Mouse (Mus musculus) urinary bladder, adult 2 months (tissue): ENCODE measurements at regions not wholly inside any gene's neighbourhood (a gene's known extent, or its start where the extent isn't known, plus 50 kb on each side); places are given as distances from the start of the nearest gene placed in this dataset.

Source experiments
- DNase-seq: peaks from one replicate; pipeline ENCODE4 v3.0.0; 2022; ENCODE audit warnings: low spot score

- DNase-seq = no peak
These were observed 105.0 kb upstream of the Bcl6 start for GRCm38 (mm10) chr16:24093624-24094023.

DNA sequence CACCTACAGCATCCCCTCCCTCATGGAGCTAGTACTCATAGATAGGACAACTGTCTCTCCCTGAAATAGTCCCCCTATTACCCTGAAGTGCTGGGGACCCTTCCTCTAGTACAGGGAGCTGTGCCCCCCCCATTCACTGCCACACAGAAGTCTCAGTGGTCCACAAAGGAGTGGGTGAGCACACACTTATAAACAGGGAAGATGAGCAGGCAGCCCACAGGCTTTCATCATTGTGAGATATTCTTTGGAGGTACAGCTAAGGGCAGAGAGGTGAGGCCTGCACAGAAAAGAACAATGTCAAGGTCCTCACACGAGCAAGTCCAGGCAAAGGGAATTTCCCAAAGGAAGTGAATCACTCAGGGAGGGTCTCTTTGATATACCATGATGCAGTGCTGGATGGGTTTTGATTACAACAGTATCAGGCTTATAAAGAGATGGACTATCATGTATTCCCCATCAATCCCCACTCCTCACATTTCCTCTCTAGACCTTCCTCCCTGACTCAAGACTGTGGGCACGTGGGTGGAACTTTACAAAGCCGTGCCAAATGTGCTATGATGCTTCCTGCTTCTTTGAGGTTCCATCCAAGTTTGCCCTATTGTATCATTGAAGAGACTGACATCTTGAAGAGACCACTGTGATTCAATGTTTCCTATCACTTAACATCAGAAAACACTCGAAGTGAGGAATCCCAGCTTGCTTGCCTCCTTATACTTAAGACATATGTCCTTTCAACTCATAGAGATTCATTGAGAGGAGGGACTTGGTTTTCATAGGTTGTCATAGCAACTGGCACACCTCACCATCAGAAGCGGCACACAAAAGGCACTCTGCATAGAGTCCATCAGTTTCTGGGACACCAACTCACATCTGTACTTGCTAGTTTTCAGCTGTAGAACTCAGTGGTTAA lies 104.2 kb upstream of the Bcl6 start:
- DNase-seq = no peak

DNA sequence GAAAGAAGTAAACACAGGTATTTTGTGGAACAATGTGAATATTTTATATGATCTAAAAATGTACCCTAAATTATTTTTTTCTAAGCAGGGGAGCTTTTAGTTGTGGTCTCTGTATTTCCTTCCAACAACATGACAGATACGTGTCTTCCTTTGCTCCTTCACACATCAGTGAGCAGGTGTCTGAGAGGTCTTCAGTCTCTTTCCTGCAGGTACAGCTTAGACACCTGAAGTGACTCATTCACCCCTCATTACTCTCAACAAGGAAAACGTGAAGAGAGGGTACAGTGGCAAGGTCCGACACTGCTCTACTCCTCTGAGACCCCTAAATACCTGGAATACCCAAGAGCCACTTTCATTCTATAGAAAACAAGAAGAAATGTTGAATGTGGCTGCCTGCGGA lies 103.5 kb upstream of the Bcl6 start:
- no peak for DNase-seq

GRCm38 (mm10) chr16:24090981-24091380 lies 102.3 kb upstream of the Bcl6 start:
- no peak for DNase-seq

- DNase-seq = no peak
These were observed 101.4 kb upstream of the Bcl6 start for GRCm38 (mm10) chr16:24089840-24090762.

- no peak for DNase-seq
These were observed 95.3 kb upstream of the Bcl6 start for GRCm38 (mm10) chr16:24083966-24084365.

DNA sequence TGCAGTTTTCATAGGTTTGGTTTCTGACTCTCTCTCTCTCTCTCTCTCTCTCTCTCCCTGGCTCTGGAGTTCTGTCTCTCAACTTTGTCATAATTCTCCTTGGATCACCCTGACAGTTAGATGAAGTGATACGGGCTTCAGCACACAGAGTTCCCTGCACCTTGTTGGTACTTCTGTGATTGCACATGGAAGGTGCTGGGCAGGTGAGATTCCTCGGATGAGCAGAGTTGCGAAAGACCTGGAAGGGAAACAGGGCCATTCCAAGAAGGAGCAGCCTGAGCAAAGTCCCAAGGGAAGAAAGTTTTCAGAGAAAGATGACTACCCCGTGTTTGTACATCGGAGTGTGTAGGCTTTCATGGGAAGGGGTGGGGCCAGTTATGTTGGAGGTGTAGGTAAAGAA lies 91.8 kb upstream of the Bcl6 start:
- no peak for DNase-seq

DNA sequence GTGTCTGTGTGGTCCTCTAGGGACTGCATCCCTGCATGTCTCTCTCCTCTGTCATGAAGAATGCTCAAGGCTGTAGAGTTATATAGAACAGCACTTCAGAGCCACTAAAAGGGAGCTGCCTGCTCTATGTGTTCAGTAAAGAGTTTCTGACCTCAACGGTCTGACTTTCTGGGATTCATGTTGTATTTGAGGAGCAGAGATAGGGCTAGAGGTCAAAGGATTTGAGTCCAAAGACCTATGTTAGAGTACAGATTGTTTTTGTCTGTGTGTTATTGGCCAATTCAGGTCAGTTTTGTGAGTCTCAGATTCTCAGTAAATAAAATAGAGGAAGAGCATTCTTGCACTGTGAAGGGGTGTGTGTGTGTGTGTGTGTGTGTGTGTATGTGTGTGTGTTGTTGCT lies 90.0 kb upstream of the Bcl6 start:
- DNase-seq = no peak

GRCm38 (mm10) chr16:24077428-24077827 lies 88.8 kb upstream of the Bcl6 start:
- peak; percentile 13 for DNase-seq

- DNase-seq = no peak
These were observed 88.1 kb upstream of the Bcl6 start for GRCm38 (mm10) chr16:24076799-24077136.

DNA sequence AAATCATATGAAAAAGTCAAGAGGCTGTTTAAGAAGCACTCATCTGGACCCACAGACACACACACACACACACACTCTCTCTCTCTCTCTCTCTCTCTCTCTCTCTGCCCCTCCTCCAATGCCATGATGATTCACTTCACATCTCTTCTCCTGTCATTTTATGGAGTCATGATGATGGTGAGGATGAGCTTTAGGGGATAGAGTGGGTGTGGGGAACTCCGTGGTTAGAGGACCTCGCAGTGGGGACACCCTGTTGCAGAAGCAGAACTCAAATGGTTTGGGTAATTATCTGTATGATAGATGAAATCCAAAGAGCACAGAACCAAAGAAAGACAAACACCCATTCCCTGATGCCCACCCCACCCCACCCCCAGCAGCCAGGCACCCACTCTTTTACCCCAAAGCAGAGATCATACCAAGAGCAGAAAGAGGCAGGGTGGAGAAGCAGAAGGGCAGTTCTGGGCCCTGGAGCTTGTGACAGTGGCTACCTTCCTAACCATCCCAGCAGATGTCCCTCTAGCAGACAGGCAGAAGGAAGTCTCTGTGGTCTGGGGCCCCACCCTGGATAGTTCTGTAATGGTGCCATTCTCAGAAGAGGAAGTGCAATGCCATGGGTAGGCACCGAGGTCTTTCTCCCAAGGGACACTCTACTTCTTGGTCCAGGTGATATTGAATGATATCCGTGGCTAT lies 87.6 kb upstream of the Bcl6 start:
- no peak for DNase-seq

DNA sequence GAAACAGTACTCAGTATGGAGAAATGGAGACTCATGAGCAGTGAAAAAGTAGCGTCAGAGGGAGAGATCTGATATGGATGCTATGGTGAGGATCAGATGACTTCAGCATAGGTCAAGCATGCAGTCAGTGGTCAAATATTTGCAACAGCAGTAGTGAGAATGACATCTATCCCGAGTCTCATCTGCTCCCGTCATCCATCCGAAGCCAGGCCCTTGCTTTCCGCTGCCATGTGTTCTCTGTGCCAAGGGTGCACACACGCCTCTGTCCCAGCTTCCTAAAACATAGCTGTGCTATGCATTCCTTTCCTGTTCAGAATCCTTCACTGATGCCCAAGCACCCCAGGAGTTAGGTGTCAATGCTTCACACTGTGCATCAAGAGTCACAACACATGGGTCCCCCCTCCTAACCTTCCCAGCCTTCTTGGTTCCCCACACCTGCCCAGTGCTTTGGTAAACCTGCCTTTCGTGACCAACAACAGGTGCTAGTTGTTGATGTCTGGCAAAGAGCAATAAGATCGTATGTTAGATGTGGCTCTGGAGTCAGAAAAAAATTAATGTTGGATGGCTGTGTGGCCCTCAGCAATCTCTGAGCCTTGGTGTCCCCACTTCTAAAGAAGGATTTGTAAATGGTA lies 85.1 kb upstream of the Bcl6 start:
- no peak for DNase-seq

- DNase-seq = no peak
These were observed 84.4 kb upstream of the Bcl6 start for GRCm38 (mm10) chr16:24073065-24073464.

DNA sequence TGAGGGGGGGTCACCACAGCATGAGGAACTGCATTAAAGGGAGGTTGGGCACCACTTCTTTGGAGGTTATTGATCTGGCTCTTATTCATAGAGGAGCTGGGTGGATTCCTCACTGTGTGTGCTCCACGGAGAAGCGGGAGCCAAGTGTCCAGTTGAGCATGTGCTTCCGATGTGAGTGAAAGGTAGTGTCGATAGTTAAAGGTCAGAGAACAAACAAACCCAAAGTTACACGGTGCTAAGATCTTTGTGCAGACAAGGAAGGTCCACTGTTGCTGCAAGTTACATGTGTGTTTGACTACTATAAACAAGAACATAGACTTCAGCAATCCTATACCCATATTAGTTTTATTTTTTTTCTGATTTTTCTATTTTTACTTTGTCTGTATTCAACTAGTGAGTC lies 80.8 kb upstream of the Bcl6 start:
- no peak for DNase-seq

- DNase-seq = no peak
These were observed 79.7 kb upstream of the Bcl6 start for GRCm38 (mm10) chr16:24068250-24068813.

DNA sequence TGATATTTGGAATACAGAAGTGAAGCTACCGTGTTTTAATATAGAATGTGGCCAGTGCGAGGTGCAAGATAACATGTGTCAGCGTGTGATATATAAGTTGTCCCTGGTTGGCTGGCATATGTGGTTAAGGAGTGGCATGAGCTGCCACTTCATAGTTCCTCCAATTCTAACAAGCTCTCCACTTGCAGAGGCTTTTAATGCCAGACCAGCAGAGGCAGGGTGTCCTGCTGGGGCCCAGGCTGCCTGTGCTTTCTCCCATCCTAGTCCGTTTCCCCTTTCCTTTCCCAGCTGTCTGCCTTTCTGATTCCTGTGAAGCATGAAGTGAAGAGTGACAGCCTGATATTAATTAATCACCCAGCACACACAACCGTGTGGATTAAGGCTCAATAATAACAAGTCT lies 73.7 kb upstream of the Bcl6 start:
- DNase-seq = no peak

DNA sequence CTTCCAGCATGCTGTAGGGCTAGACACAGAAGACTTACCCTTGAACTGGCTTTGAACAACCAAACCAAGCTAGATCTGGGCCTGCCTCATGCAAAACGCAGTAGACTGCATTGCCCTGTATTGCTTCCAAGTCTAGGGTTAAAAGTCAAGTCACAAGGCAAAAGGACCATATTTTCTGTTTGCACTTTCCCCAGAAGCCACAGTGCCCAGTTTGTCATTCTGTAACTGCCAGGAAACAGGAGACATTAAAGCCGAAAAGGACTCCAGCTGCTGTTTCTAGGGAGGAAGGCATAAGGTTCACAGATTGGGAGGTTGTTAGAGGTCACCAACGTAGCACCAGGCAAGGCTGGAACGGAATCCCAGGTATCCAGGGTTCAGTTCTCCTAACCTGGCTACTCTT lies 72.8 kb upstream of the Bcl6 start:
- no peak for DNase-seq

- no peak for DNase-seq
These were observed 70.5 kb upstream of the Bcl6 start for GRCm38 (mm10) chr16:24059090-24059600.

DNA sequence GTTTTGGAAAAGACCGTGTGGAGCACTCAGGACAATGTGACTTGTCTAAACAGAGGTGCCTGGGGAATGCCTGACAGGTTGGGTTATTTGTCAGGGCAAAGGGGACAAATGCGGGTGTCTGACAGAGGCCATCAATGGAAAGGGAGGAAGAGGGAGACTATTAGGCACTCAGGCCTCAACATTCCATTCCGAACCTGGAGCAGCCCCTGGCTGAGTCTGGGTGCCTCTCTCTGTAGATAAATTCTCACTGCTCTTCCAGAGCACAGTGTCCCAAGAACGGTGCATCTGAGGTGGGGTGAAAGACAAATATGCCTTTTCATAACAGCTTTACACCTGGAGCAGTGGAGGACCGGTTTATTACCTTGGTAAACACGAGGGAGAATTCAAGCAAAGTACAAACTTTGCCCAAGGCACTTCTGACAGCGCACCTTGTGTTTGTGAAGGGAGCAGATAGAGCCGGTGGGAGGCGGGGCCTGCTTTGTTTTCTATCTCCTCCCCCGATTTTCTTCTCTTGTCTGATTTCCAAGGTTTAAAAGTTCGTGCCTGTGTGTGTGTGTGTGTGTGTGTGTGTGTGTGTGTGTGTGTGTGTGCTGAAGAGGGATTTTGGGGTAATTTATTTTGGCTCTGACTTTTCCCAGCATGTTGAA lies 68.4 kb upstream of the Bcl6 start:
- DNase-seq = no peak

DNA sequence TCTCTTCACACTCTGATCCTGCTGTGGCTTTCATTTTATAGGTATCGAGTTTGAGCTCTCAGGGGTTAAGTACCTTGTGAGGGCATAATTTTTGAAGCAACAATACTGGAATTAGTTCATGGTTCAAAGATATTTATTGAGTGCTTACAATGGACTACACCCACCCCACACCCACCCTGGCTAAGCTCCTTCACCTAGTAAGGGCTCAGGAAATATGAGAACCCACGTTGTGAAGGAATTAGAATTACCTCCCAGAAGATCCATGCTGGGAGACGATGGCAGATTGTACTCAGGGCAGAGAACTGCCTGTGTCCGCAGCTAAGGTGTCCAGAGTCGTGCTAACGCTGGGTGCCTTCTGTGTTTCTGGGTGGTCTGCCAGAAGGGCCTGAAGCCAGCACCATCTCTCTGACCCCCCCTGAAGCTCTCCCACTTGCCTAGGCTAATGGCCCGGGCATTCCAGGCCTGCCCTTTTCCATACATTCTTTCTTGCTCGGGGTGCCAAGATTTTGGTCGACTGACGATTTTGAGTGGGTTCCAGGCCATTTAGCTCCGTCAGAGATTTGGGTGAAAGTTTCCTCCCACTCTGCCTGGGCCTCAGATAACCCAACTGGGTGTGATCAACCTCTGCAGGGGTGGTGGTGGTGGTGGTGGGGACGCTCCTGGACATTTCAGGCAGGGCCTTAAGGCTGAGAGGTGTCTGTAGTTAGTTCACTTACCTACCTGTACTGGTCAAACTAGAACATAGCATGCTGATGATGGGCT lies 67.7 kb upstream of the Bcl6 start:
- no peak for DNase-seq
